Mouse (Mus musculus) large intestine, adult 2 months (tissue): ENCODE measurements around the gene Gm20441. TPM values are rescaled to one million over a fixed set of nuclear protein-coding genes. Genes with fewer than 3 reads are reported as not detected.
"Not testable (repeated sequence)": the region's sequence is repeated elsewhere in the genome, so short reads cannot be mapped to it uniquely, and the experiment has no call there.

ENCODE experiments used
- DNase-seq: peaks from one replicate; pipeline ENCODE4 v3.0.0-alpha.2; 2012; ENCODE audit warnings: low read depth, low spot score
- WGBS: fragments of 180-500 bp; shearing (Covaris S2); methylation state at CpG from one replicate; pipeline ENCODE4 v1.1.7; 2018; 5-methylcytosine and 5-hydroxymethylcytosine counted together
- polyA plus RNA-seq: library from polyadenylated mRNA; depleted of rRNA; stranded (reverse); fragments of >200 nt; gene quantifications from 2 replicates; pipeline ENCODE4 v1.2.3, GENCODE M21; 2012

Gm20441 gene
- polyA plus RNA-seq, 1 experiment: 0.48 TPM

- 94% methylated on average over 8 of the region's 8 CpGs for WGBS
- no peak for DNase-seq
These were observed 7.5 kb upstream of the Gm20441 start for GRCm38 (mm10) chr10:75788277-75788676.

- WGBS: 72% methylated on average over 1 of the region's 1 CpGs
- DNase-seq: no peak
These were observed 4.7 kb upstream of the Gm20441 start for GRCm38 (mm10) chr10:75785442-75785841.

GRCm38 (mm10) chr10:75779206-75780174 lies 1.3 kb downstream of the Gm20441 start:
- WGBS: 28% methylated on average over 15 of the region's 15 CpGs
- DNase-seq: no peak

GRCm38 (mm10) chr10:75777885-75778284 lies 2.9 kb downstream of the Gm20441 start:
- no peak for DNase-seq
- WGBS: 98% methylated on average over 2 of the region's 2 CpGs

GRCm38 (mm10) chr10:75776562-75776961 lies 4.2 kb downstream of the Gm20441 start:
- no peak for DNase-seq
- WGBS: 93% methylated on average over 6 of the region's 6 CpGs

- DNase-seq: no peak
- 92% methylated on average over 9 of the region's 9 CpGs for WGBS
These were observed 6.2 kb downstream of the Gm20441 start for GRCm38 (mm10) chr10:75774587-75774986.

GRCm38 (mm10) chr10:75774102-75774501 lies 6.7 kb downstream of the Gm20441 start:
- DNase-seq: no peak
- 84% methylated on average over 5 of the region's 5 CpGs for WGBS

GRCm38 (mm10) chr10:75772795-75773664 lies 7.7 kb downstream of the Gm20441 start, which contains the start of gene Ddt:
TSS of gene Ddt (minus strand) at chr10:75773414.
- peak; percentile 93 for DNase-seq
- under 1% methylated on average over 47 of the region's 47 CpGs for WGBS

- DNase-seq: not testable (repeated sequence)
- 37% methylated on average over 5 of the region's 5 CpGs for WGBS
These were observed 13.0 kb downstream of the Gm20441 start for GRCm38 (mm10) chr10:75767756-75768155.

GRCm38 (mm10) chr10:75766856-75767255 lies 13.9 kb downstream of the Gm20441 start:
- 80% methylated on average over 6 of the region's 6 CpGs for WGBS

GRCm38 (mm10) chr10:75764519-75765473 lies 16.0 kb downstream of the Gm20441 start:
- 1% methylated on average over 27 of the region's 27 CpGs for WGBS
- no peak for DNase-seq

More at GRCm38 (mm10) chr10:75766856-75767255, 13.9 kb downstream of the Gm20441 start:
- no peak for DNase-seq

- WGBS: under 1% methylated on average over 61 of the region's 61 CpGs
These were observed 16.9 kb downstream of the Gm20441 start, which contains the start of gene Cabin1 for GRCm38 (mm10) chr10:75763682-75764518. TSS of gene Cabin1 (minus strand) at chr10:75764341.

GRCm38 (mm10) chr10:75762413-75762812 lies 18.3 kb downstream of the Gm20441 start:
- 84% methylated on average over 3 of the region's 3 CpGs for WGBS
- DNase-seq: no peak

More at GRCm38 (mm10) chr10:75763682-75764518, 16.9 kb downstream of the Gm20441 start, which contains the start of gene Cabin1:
- DNase-seq: peak; percentile 92

- DNase-seq: no peak
- WGBS: 99% methylated on average over 3 of the region's 3 CpGs
These were observed 20.4 kb downstream of the Gm20441 start for GRCm38 (mm10) chr10:75760311-75760710.

- WGBS: 77% methylated on average over 11 of the region's 11 CpGs
These were observed 24.0 kb downstream of the Gm20441 start for GRCm38 (mm10) chr10:75756719-75757118.

GRCm38 (mm10) chr10:75744017-75744416 lies 36.7 kb downstream of the Gm20441 start:
- WGBS: 44% methylated on average over 3 of the region's 3 CpGs
- DNase-seq: peak; percentile 58

More at GRCm38 (mm10) chr10:75756719-75757118, 24.0 kb downstream of the Gm20441 start:
- DNase-seq: no peak

GRCm38 (mm10) chr10:75743369-75743768 lies 37.4 kb downstream of the Gm20441 start:
- 91% methylated on average over 12 of the region's 12 CpGs for WGBS
- DNase-seq: no peak

- WGBS: 49% methylated on average over 3 of the region's 3 CpGs
- DNase-seq: no peak
These were observed 39.9 kb downstream of the Gm20441 start for GRCm38 (mm10) chr10:75740866-75741265.
